Mouse (Mus musculus) neural tube, embryonic 11.5 days (tissue): Measurements from ENCODE around the gene Itga1. TPM values are rescaled to one million over a fixed set of nuclear protein-coding genes. Genes with fewer than 3 reads are reported as not detected.

Experiments
- ATAC-seq: fragments of 200-750 bp; cut with Nextera tagmentation; 2 replicates; pipeline ENCODE4 v1.8.0; 2017; ENCODE audit warnings: moderate number of reproducible peaks, mild to moderate bottlenecking, moderate TSS enrichment, moderate library complexity; ENCODE audit not compliant: insufficient read depth, low FRiP score, low TSS enrichment
- DNase-seq: peaks from one replicate; pipeline ENCODE4 v3.0.0-alpha.2; 2015; ENCODE audit warnings: low spot score
- H3K27ac ChIP-seq: fragments of 300-500 bp; sonication (generic); 2 replicates; pipeline ENCODE4 v1.5.1; 2014; ENCODE audit warnings: low read depth, mild to moderate bottlenecking, low read length
- H3K27me3 ChIP-seq: fragments of 300-500 bp; sonication (generic); 2 replicates; pipeline ENCODE4 v1.6.1; 2014; ENCODE audit warnings: mild to moderate bottlenecking, low read length, mixed read lengths; ENCODE audit not compliant: control insufficient read depth, insufficient read depth
- H3K36me3 ChIP-seq: fragments of 300-500 bp; sonication (generic); 2 replicates; pipeline ENCODE4 v1.6.1; 2014; ENCODE audit warnings: mild to moderate bottlenecking, low read length, moderate library complexity, mixed read lengths; ENCODE audit not compliant: control insufficient read depth, insufficient read depth
- H3K4me1 ChIP-seq: fragments of 300-500 bp; sonication (generic); 2 replicates; pipeline ENCODE4 v1.6.1; 2014; ENCODE audit warnings: low read length, mixed read lengths; ENCODE audit not compliant: control insufficient read depth, insufficient read depth
- H3K4me2 ChIP-seq: fragments of 300-500 bp; sonication (generic); 2 replicates; pipeline ENCODE4 v1.6.1; 2014; ENCODE audit warnings: low read depth, mild to moderate bottlenecking, moderate library complexity
- H3K4me3 ChIP-seq: fragments of 300-500 bp; sonication (generic); 2 replicates; pipeline ENCODE4 v1.5.1; 2014; ENCODE audit warnings: low read depth, low read length
- H3K9ac ChIP-seq: fragments of 300-500 bp; sonication (generic); 2 replicates; pipeline ENCODE4 v1.6.1; 2014; ENCODE audit warnings: mild to moderate bottlenecking, low read length
- H3K9me3 ChIP-seq: fragments of 300-500 bp; sonication (generic); 2 replicates; pipeline ENCODE4 v1.6.1; 2016; ENCODE audit warnings: low read length; ENCODE audit not compliant: control insufficient read depth
- WGBS: fragments of 180-500 bp; shearing (Covaris S2); extraction: QIAGEN DNeasy Blood & Tissue Kit; methylation state at CpG from one replicate; pipeline ENCODE4 v1.1.7; 2014; 5-methylcytosine and 5-hydroxymethylcytosine counted together
- polyA plus RNA-seq: library from polyadenylated mRNA; unstranded; fragments of >200 nt; fragmentation: Nextera tagmentation; extraction: Ambion mirVana; gene quantifications from 2 replicates; pipeline ENCODE4 v1.2.1, GENCODE M21; 2014

Gene Itga1
- polyA plus RNA-seq, 1 experiment from 2014 or later, result 7.8 TPM

DNA sequence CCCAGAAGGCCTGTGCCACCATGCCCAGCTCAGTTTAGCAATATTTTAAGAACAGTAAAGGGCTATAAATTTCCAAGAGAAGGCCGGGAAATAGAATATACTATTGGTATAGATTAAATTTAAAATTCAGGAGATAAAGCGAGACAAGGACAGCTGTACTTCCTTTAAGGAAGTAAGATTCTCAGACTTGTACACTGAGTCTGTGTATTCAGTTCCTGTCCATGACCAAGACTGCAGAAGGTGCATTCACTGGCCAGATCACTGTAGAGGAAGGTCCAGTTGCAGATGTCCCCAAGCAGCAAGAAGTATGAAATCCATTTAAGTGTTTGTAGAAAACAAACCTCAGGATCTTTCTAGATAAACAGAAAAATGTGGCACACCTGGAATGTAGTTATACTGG is 28.3 kb upstream of the Itga1 start:
- Histone ChIP-seq H3K9me3 (no peaks in the 10 kb centered on the region), H3K27me3 (no peaks in the 10 kb centered on the region), H3K36me3 (no peaks in the 10 kb centered on the region), H3K9ac (no peak overlapping the region), H3K4me3 (no peak overlapping the region), H3K27ac (no peak overlapping the region), H3K4me2 (no peak overlapping the region), H3K4me1 (no peaks in the 10 kb centered on the region)
- ATAC-seq, result no peak
- no peak for DNase-seq
- WGBS, result 86% methylated on average over 2 of the region's 2 CpGs

DNA sequence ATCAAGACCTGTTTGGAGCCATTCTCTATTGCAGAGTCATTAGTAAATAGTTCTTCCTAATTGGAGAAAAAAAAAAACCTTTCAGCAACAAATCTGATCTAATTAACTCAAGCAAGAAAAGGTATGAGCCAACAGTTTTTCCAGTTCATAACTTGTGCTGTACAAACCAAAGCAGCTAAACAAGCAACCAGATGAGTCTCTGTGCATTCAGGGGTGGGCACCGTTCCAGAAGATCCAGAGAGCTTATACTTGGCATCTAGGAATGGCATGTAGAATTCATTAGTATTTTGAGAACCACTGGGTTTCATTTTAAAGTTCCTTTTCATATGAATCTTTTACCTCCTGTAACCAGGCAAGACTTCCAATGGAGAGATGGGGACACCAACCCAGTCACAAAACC is 26.1 kb upstream of the Itga1 start:
- Histone ChIP-seq H3K27me3 (no peaks in the 10 kb centered on the region), H3K9ac (no peak overlapping the region), H3K4me1 (no peaks in the 10 kb centered on the region), H3K27ac (no peak overlapping the region), H3K9me3 (no peaks in the 10 kb centered on the region), H3K36me3 (no peaks in the 10 kb centered on the region), H3K4me2 (no peak overlapping the region), H3K4me3 (no peak overlapping the region)
- ATAC-seq, result no peak
- no peak for DNase-seq
- WGBS, result 92% methylated on average over 1 of the region's 1 CpGs

DNA sequence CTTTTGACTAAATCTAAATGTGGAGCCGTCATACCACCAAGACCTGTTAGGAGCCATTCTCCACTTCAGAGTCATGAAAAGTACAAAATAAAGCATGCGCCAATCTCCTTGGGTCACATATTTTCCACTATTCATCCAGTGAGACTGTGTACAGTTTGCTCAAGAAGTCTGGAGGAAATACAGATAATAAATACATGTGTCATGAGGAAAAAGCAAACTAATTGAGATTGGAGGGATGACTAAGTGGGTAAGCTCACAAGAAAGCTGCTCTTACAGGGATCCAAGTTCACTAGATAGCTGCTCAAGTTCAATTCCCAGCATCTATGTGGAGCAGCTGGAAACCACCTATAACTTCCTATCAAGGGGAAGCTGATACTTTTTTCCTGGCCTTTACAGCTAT is 24.8 kb upstream of the Itga1 start:
- WGBS, result 92% methylated on average over 2 of the region's 2 CpGs
- Histone ChIP-seq H3K36me3 (no peaks in the 10 kb centered on the region), H3K4me3 (no peak overlapping the region), H3K27ac (no peak overlapping the region), H3K9me3 (no peaks in the 10 kb centered on the region), H3K27me3 (no peaks in the 10 kb centered on the region), H3K4me2 (no peak overlapping the region), H3K9ac (no peak overlapping the region), H3K4me1 (no peaks in the 10 kb centered on the region)
- ATAC-seq (no peak), DNase-seq (no peak)

DNA sequence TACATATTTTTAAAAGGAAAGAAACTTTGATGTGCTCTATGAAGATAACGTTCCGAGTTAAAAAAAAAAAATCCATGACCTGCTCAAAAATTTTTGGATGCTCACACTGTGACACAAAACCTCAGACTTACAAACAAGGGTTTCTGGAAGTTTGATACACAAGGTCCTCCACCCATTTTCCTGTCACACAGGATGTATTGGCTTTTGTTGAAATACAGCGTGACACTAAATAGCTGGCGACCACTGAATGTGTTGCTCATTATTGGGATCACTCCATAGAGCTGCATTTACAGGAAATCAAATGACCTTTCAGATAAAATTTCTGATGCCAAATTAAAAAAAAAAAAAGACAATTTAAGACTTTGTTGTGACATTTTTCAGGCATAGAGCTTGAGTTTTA is 23.4 kb upstream of the Itga1 start:
- Histone ChIP-seq H3K36me3 (no peaks in the 10 kb centered on the region), H3K27ac (no peak overlapping the region), H3K9ac (no peak overlapping the region), H3K4me2 (no peak overlapping the region), H3K9me3 (no peaks in the 10 kb centered on the region), H3K4me3 (no peak overlapping the region), H3K4me1 (no peaks in the 10 kb centered on the region), H3K27me3 (no peaks in the 10 kb centered on the region)
- DNase-seq (no peak), ATAC-seq (no peak)
- WGBS, result 90% methylated on average over 4 of the region's 4 CpGs

DNA sequence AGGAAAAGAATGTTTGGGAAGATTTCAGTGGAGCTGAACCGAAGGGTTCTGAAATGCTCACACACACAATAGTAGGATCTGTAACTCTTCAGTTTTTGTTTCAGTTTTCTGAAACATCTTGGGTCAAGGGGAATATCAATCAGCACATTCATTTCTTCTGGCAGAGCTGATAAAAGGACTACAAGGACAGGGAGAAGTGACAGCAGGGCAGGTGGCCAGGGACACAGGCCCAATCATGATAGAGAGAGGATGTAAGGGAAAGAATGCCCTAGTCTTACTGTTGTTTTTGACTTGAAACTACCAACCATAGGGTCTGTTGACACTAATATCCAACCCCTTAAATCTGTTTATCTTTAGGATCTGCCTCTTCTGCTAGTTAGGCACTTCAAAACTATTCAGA is 22.8 kb upstream of the Itga1 start:
- H3K27me3 ChIP-seq, result no peaks in the 10 kb centered on the region
- no peak overlapping the region for H3K4me3 ChIP-seq
- no peak for DNase-seq
- H3K9me3 ChIP-seq, result no peaks in the 10 kb centered on the region
- H3K27ac ChIP-seq, result no peak overlapping the region
- H3K4me2 ChIP-seq, result no peak overlapping the region
- H3K9ac ChIP-seq, result no peak overlapping the region
- H3K36me3 ChIP-seq, result no peaks in the 10 kb centered on the region
- H3K4me1 ChIP-seq, result no peaks in the 10 kb centered on the region
- ATAC-seq, result no peak
- 79% methylated on average over 1 of the region's 1 CpGs for WGBS

DNA sequence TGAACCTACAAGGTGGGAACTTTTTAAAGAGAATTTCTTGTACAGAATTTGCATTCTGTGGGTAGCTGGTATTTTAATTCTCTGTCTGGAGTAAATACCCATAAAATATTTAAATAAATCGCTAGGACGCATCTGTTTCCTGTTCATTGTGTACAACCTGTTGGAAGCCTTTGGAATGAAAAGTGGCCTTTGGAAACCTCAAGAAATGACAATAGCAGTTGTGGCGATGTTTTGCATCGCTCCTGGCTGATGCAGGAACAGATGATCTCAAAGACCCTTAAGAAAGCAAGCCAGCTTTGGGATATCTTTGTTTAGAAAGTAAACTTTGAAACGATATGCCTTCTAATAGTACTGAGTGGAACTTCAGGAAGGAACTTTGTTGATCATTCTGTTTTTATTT is 17.0 kb upstream of the Itga1 start:
- H3K36me3 ChIP-seq, result no peaks in the 10 kb centered on the region
- DNase-seq (no peak), ATAC-seq (no peak)
- H3K27ac ChIP-seq, result no peak overlapping the region
- H3K4me3 ChIP-seq, result no peak overlapping the region
- no peak overlapping the region for H3K9ac ChIP-seq
- WGBS, result 63% methylated on average over 5 of the region's 5 CpGs
- no peaks in the 10 kb centered on the region for H3K27me3 ChIP-seq
- H3K4me2 ChIP-seq, result no peak overlapping the region
- no peaks in the 10 kb centered on the region for H3K9me3 ChIP-seq
- H3K4me1 ChIP-seq, result no peaks in the 10 kb centered on the region

DNA sequence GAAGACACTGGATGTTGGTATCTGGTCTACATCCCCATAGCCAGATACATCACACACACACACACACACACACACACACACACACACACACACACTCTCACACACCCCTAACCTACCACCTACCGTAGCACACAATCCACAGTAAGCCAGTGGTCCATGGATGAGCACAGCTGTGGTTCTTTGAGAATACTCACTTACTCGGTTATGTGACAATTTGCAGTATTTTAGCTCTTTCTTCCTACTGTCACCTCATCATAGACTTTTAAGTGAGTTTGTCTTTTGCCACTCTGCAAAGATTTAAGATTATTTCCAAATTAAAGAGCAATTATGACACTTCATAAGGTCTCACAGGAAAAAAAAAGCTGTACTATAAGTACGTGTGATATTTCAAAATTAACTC is 16.4 kb upstream of the Itga1 start:
- no peaks in the 10 kb centered on the region for H3K9me3 ChIP-seq
- H3K4me2 ChIP-seq, result no peak overlapping the region
- WGBS, result 90% methylated on average over 3 of the region's 3 CpGs
- H3K4me1 ChIP-seq, result no peaks in the 10 kb centered on the region
- no peaks in the 10 kb centered on the region for H3K27me3 ChIP-seq
- no peak overlapping the region for H3K9ac ChIP-seq
- no peaks in the 10 kb centered on the region for H3K36me3 ChIP-seq
- H3K4me3 ChIP-seq, result no peak overlapping the region
- DNase-seq (no peak), ATAC-seq (no peak)
- no peak overlapping the region for H3K27ac ChIP-seq

DNA sequence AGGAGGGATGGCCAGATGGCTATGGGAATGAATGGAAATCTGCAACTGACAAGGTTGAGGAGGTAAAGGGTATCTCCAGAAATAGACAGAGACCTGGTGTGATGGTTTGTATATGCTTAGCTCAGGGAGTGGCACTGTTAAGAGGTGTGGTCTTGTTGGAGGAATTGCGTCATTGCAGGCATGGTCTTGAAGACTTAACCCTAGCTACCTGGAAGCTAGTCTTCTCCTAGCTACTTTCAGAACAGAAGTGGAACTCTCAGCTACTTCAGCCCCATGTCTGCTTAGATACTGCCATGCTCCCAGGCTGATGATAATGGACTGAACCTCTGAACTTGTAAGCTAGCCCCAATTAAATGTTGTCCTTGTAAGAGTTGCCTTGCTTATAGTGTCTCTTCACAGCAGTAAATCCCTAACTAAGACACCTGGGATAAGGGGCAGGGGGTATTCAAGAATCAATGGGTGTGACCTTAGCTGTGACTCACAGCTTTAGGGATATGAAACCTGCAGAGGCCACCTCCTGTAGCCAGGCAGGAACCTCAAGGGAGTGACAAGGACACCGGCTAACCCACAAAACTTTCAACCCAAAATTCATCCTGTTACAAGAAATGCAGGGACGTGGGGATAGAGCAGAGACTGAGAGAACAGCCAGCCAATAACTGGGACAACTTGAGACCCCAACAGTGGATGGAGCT is 15.3 kb upstream of the Itga1 start:
- H3K4me3 ChIP-seq, result no peak overlapping the region
- H3K9me3 ChIP-seq, result no peaks in the 10 kb centered on the region
- no peak overlapping the region for H3K9ac ChIP-seq
- WGBS, result 80% methylated on average over 3 of the region's 3 CpGs
- ATAC-seq (no peak), DNase-seq (no peak)
- no peaks in the 10 kb centered on the region for H3K36me3 ChIP-seq
- no peaks in the 10 kb centered on the region for H3K4me1 ChIP-seq
- H3K4me2 ChIP-seq, result no peak overlapping the region
- H3K27ac ChIP-seq, result no peak overlapping the region
- H3K27me3 ChIP-seq, result no peaks in the 10 kb centered on the region

DNA sequence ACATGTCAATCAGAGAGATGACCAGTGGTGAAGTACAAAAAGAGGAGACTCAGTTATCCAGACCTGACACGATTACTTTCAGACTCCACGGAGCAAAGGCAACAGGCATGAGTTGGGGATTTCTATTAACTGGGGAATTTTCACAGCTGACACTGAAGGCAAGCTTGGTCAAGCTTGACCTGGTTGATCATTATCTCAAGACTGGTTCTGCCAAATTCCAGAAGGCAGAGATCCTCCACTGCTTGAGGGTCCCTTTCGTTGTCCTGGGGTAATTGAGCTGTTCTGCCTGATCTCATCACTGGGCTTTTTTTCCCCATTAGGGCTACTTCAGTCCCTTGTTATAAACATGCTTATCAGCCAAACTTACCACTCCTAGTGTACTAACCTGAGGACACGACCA is 7.9 kb upstream of the Itga1 start:
- Histone ChIP-seq H3K9ac (no peak overlapping the region), H3K36me3 (no peaks in the 10 kb centered on the region), H3K27me3 (no peaks in the 10 kb centered on the region), H3K4me1 (no peaks in the 10 kb centered on the region), H3K27ac (no peak overlapping the region), H3K4me3 (no peak overlapping the region), H3K4me2 (no peak overlapping the region), H3K9me3 (no peaks in the 10 kb centered on the region)
- 77% methylated on average over 4 of the region's 4 CpGs for WGBS
- no peak for ATAC-seq
- no peak for DNase-seq
